Mouse (Mus musculus) heart, embryonic 14.5 days (tissue): Measurements from ENCODE around the gene Znrf2. TPM values are rescaled to one million over a fixed set of nuclear protein-coding genes. Genes with fewer than 3 reads are reported as not detected.

Experiments
- ATAC-seq: fragments of 200-750 bp; cut with Nextera tagmentation; 2 replicates; pipeline ENCODE4 v1.8.0; 2017; ENCODE audit warnings: low read depth, moderate TSS enrichment; ENCODE audit not compliant: insufficient number of reproducible peaks, insufficient read depth, low FRiP score
- H3K27ac ChIP-seq, 2 experiments: fragments of 200-500 bp in 1 of 2; fragments of 300-500 bp in 1 of 2; sonication (generic) in 1 of 2; replicated peaks in 1 of 2; 2 replicates each; pipeline ENCODE4 v1.5.1; 2012 to 2014; ENCODE audit warnings: low read depth in 2 of 2, low read length in 2 of 2, control low read depth in 1 of 2, mild to moderate bottlenecking in 1 of 2, mixed read lengths in 1 of 2; ENCODE audit not compliant: control insufficient read depth in 1 of 2, insufficient read depth in 1 of 2
- H3K27me3 ChIP-seq: fragments of 300-500 bp; sonication (generic); 2 replicates; pipeline ENCODE4 v1.6.1; 2014; ENCODE audit warnings: mild to moderate bottlenecking, low read length, control low read depth; ENCODE audit not compliant: control insufficient read depth, insufficient read depth
- H3K36me3 ChIP-seq: fragments of 300-500 bp; sonication (generic); 2 replicates; pipeline ENCODE4 v1.6.1; 2014; ENCODE audit warnings: mild to moderate bottlenecking, control low read depth, low read length, mixed read lengths; ENCODE audit not compliant: control insufficient read depth, insufficient read depth
- H3K4me1 ChIP-seq, 2 experiments: fragments of 200-500 bp in 1 of 2; fragments of 300-500 bp in 1 of 2; sonication (generic) in 1 of 2; 2 replicates each; pipeline ENCODE4 v1.6.1; 2012 to 2014; ENCODE audit warnings: low read length in 2 of 2, control low read depth in 1 of 2, mixed read lengths in 1 of 2; ENCODE audit not compliant: control insufficient read depth in 2 of 2, insufficient read depth in 2 of 2
- H3K4me2 ChIP-seq: fragments of 300-500 bp; sonication (generic); 2 replicates; pipeline ENCODE4 v1.6.1; 2014; ENCODE audit warnings: mild to moderate bottlenecking, low read length
- H3K4me3 ChIP-seq, 2 experiments: fragments of 200-500 bp in 1 of 2; fragments of 300-500 bp in 1 of 2; sonication (generic) in 1 of 2; 2 replicates each; pipeline ENCODE4 v1.5.1; 2012 to 2014; ENCODE audit warnings: low read length in 2 of 2, mild to moderate bottlenecking in 2 of 2, control low read depth in 1 of 2, low read depth in 1 of 2, moderate library complexity in 1 of 2; ENCODE audit not compliant: control insufficient read depth in 1 of 2, insufficient read depth in 1 of 2
- H3K9ac ChIP-seq: fragments of 300-500 bp; sonication (generic); 2 replicates; pipeline ENCODE4 v1.6.1; 2014; ENCODE audit warnings: mild to moderate bottlenecking, low read length
- H3K9me3 ChIP-seq: fragments of 300-500 bp; sonication (generic); 2 replicates; pipeline ENCODE4 v1.6.1; 2016; ENCODE audit warnings: low read length, control low read depth; ENCODE audit not compliant: control insufficient read depth
- WGBS: fragments of 180-500 bp; shearing (Covaris S2); extraction: QIAGEN DNeasy Blood & Tissue Kit; methylation state at CpG from one replicate; pipeline ENCODE4 v1.1.7; 2014; 5-methylcytosine and 5-hydroxymethylcytosine counted together
- polyA plus RNA-seq: library from polyadenylated mRNA; unstranded; fragments of >200 nt; fragmentation: Nextera tagmentation; extraction: Ambion mirVana; gene quantifications from 2 replicates; pipeline ENCODE4 v1.2.1, GENCODE M21; 2014

The Znrf2 gene
- polyA plus RNA-seq, 1 experiment from 2014 or later: 3.8 TPM

- Histone ChIP-seq H3K9me3 (no peaks in the 10 kb centered on the region), H3K27ac (no peak overlapping the region), H3K4me3 (no peak overlapping the region), H3K9ac (no peak overlapping the region), H3K36me3 (peaks cover 3% of the 10 kb centered on the region; the same call in 1 of the 2 replicates), H3K4me2 (no peak overlapping the region), H3K4me1 (peaks cover 0 to 2% of the 10 kb centered on the region in 2 experiments; a peak in 1 of 4 replicates), H3K27me3 (no peaks in the 10 kb centered on the region)
- ATAC-seq: no peak
- WGBS: 95% methylated on average over 12 of the region's 12 CpGs
Measured at GRCm38 (mm10) chr6:54932526-54932925, 115.8 kb downstream of the Znrf2 start.

GRCm38 (mm10) chr6:54933216-54933615 is 116.5 kb downstream of the Znrf2 start:
- peaks cover 0 to 2% of the 10 kb centered on the region in 2 experiments; a peak in 1 of 4 replicates for H3K4me1 ChIP-seq
- WGBS: 75% methylated on average over 5 of the region's 5 CpGs
- H3K4me3 ChIP-seq: no peak overlapping the region
- H3K36me3 ChIP-seq: peaks cover 3% of the 10 kb centered on the region; the same call in 1 of the 2 replicates
- ATAC-seq: no peak
- no peaks in the 10 kb centered on the region for H3K9me3 ChIP-seq
- no peak overlapping the region for H3K4me2 ChIP-seq
- no peak overlapping the region for H3K9ac ChIP-seq
- no peaks in the 10 kb centered on the region for H3K27me3 ChIP-seq
- no peak overlapping the region for H3K27ac ChIP-seq

GRCm38 (mm10) chr6:54933866-54934265 is 117.2 kb downstream of the Znrf2 start:
- H3K4me2 ChIP-seq: no peak overlapping the region
- no peak overlapping the region for H3K9ac ChIP-seq
- no peaks in the 10 kb centered on the region for H3K27me3 ChIP-seq
- ATAC-seq: no peak
- H3K27ac ChIP-seq: no peak overlapping the region
- no peaks in the 10 kb centered on the region for H3K9me3 ChIP-seq
- no peak overlapping the region for H3K4me3 ChIP-seq
- H3K36me3 ChIP-seq: peaks cover 3% of the 10 kb centered on the region; the same call in 1 of the 2 replicates
- WGBS: 62% methylated on average over 3 of the region's 3 CpGs
- peaks cover 0 to 2% of the 10 kb centered on the region in 2 experiments; a peak in 1 of 4 replicates for H3K4me1 ChIP-seq

GRCm38 (mm10) chr6:54934313-54934712 is 117.6 kb downstream of the Znrf2 start:
- no peak overlapping the region for H3K4me2 ChIP-seq
- no peak overlapping the region for H3K27ac ChIP-seq
- H3K4me1 ChIP-seq: peaks cover 0 to 2% of the 10 kb centered on the region in 2 experiments; a peak in 1 of 4 replicates
- WGBS: 50% methylated on average over 8 of the region's 8 CpGs
- no peak overlapping the region for H3K4me3 ChIP-seq
- H3K36me3 ChIP-seq: peaks cover 3% of the 10 kb centered on the region; the same call in 1 of the 2 replicates
- H3K9me3 ChIP-seq: no peaks in the 10 kb centered on the region
- no peaks in the 10 kb centered on the region for H3K27me3 ChIP-seq
- no peak overlapping the region for H3K9ac ChIP-seq
- ATAC-seq: no peak

- no peak overlapping the region for H3K4me3 ChIP-seq
- H3K27me3 ChIP-seq: no peaks in the 10 kb centered on the region
- 75% methylated on average over 5 of the region's 5 CpGs for WGBS
- H3K9me3 ChIP-seq: no peaks in the 10 kb centered on the region
- H3K27ac ChIP-seq: no peak overlapping the region
- ATAC-seq: no peak
- H3K4me1 ChIP-seq: peaks cover 0 to 2% of the 10 kb centered on the region in 2 experiments; a peak in 1 of 4 replicates
- H3K9ac ChIP-seq: no peak overlapping the region
- H3K36me3 ChIP-seq: peaks cover 3% of the 10 kb centered on the region; the same call in 1 of the 2 replicates
- no peak overlapping the region for H3K4me2 ChIP-seq
Measured at GRCm38 (mm10) chr6:54934930-54935329, 118.2 kb downstream of the Znrf2 start.

GRCm38 (mm10) chr6:54936496-54936895 is 119.8 kb downstream of the Znrf2 start:
- 56% methylated on average over 2 of the region's 2 CpGs for WGBS
- ATAC-seq: no peak
- Histone ChIP-seq H3K27me3 (no peaks in the 10 kb centered on the region), H3K9me3 (no peaks in the 10 kb centered on the region), H3K9ac (no peak overlapping the region), H3K4me3 (no peak overlapping the region), H3K36me3 (peaks cover 3% of the 10 kb centered on the region; the same call in 1 of the 2 replicates), H3K27ac (no peak overlapping the region), H3K4me2 (no peak overlapping the region), H3K4me1 (peaks cover 0 to 2% of the 10 kb centered on the region in 2 experiments; a peak in 1 of 4 replicates)

GRCm38 (mm10) chr6:54939631-54940030 is 122.9 kb downstream of the Znrf2 start:
- ATAC-seq: 0 out of 2 replicates have a peak, but pooled peaks have one; percentile 6
- no peak overlapping the region for H3K27ac ChIP-seq

GRCm38 (mm10) chr6:54940126-54940525 is 123.4 kb downstream of the Znrf2 start:
- Histone ChIP-seq H3K36me3 (peaks cover 3% of the 10 kb centered on the region; the same call in 1 of the 2 replicates), H3K27me3 (peaks cover 23% of the 10 kb centered on the region), H3K9ac (no peak overlapping the region), H3K4me3 (no peak overlapping the region), H3K27ac (no peak overlapping the region), H3K4me2 (no peak overlapping the region), H3K4me1 (peaks cover 5 to 6% of the 10 kb centered on the region in 2 experiments; a peak in 2 of 4 replicates), H3K9me3 (no peaks in the 10 kb centered on the region)
- WGBS: 79% methylated on average over 7 of the region's 7 CpGs
- no peak for ATAC-seq

More at GRCm38 (mm10) chr6:54939631-54940030, 122.9 kb downstream of the Znrf2 start:
- H3K9ac ChIP-seq: no peak overlapping the region
- no peak overlapping the region for H3K4me2 ChIP-seq
- peaks cover 18% of the 10 kb centered on the region for H3K27me3 ChIP-seq
- no peaks in the 10 kb centered on the region for H3K9me3 ChIP-seq
- no peak overlapping the region for H3K4me3 ChIP-seq
- peaks cover 5 to 6% of the 10 kb centered on the region in 2 experiments; a peak in 2 of 4 replicates for H3K4me1 ChIP-seq
- H3K36me3 ChIP-seq: peaks cover 3% of the 10 kb centered on the region; the same call in 1 of the 2 replicates
- WGBS: 50% methylated on average over 4 of the region's 4 CpGs
